In the genomic region with DNA sequence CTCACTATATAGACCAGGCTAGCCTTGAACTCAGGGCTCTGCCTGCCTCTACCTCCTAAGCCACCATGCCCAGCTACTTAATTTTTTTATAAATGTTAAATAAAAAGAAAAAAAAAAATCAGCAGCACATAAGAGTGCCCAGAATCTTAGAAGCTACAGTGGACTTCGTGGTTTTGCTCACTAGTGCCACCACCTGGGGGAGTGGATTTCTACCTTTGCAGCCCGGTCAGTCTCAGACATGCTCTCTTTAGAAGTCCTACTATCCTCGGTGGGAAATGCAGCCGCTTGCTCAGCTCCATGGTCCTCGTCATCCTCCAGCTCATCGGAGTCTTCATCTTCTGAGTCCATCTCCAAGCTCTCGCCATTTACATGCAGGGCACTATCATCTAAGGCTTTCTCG, we compare ENCODE assay signal across 9 mouse cellular contexts. TPM values are rescaled to one million over a fixed set of nuclear protein-coding genes. Genes with fewer than 3 reads are reported as not detected.
DNase-seq lines count a peak whose midpoint lies in the region; ATAC-seq and TF ChIP-seq lines count a peak whose summit lies in the region.
"Had no signal": no experiment of that assay in that cellular context is flagged by ENCODE, and none has a peak within 500 bp of the region (broad histone marks: within the 10 kb centered on the region; RNA-seq: fewer than 3 reads in every experiment).

No protein-coding gene starts in this region.

- no peaks in the 10 kb centered on the region for H3K9me3 ChIP-seq in midbrain, postnatal 0 days (ENCODE audit: low read length)
- no peaks in the 10 kb centered on the region for H3K9me3 ChIP-seq in midbrain, embryonic 13.5 days
- H3K9me3 ChIP-seq: heart, embryonic 15.5 days had no signal

- H3K9ac ChIP-seq in midbrain, postnatal 0 days (replicated peaks; ENCODE audit: low read length, poor library complexity, severe bottlenecking) = no peak overlapping the region
- H3K9ac ChIP-seq in midbrain, embryonic 13.5 days (replicated peaks) = no peak overlapping the region
- H3K9ac ChIP-seq: heart, embryonic 15.5 days had no signal

- peaks cover 13% of the 10 kb centered on the region for H3K36me3 ChIP-seq in midbrain, postnatal 0 days (ENCODE audit: insufficient read depth, low read length)
- peaks cover 46% of the 10 kb centered on the region for H3K36me3 ChIP-seq in midbrain, embryonic 13.5 days

- H3K4me2 ChIP-seq in midbrain, postnatal 0 days (ENCODE audit: low read depth, low read length, poor library complexity, severe bottlenecking) = no peak overlapping the region
- H3K4me2 ChIP-seq in midbrain, embryonic 13.5 days (replicated peaks) = no peak overlapping the region
- H3K4me2 ChIP-seq: heart, embryonic 15.5 days had no signal

- H3K27me3 ChIP-seq in midbrain, postnatal 0 days (ENCODE audit: insufficient read depth, low read length) = no peaks in the 10 kb centered on the region
- H3K27me3 ChIP-seq in midbrain, embryonic 13.5 days = no peaks in the 10 kb centered on the region
- H3K27me3 ChIP-seq: heart, embryonic 15.5 days had no signal

- 90% methylated on average over 8 of the region's 8 CpGs for WGBS in midbrain, postnatal 0 days
- 89% methylated on average over 8 of the region's 8 CpGs for WGBS in midbrain, embryonic 13.5 days

- peak; percentile 8 for DNase-seq in gastrocnemius, postnatal 10 days
- no peak for DNase-seq in gastrocnemius, postnatal 25 days
- no peak for DNase-seq in midbrain, postnatal 0 days (ENCODE audit: low spot score)
- DNase-seq in adrenal gland, postnatal 25 days = peak; percentile 29
- DNase-seq in lung, postnatal 14 days = peak; percentile 27
- no peak for DNase-seq in neural tube, embryonic 10.5 days (ENCODE audit: extremely low spot score, low spot score)

- H3K27ac ChIP-seq in midbrain, postnatal 0 days (ENCODE audit: low read depth, low read length) = no peak overlapping the region
- H3K27ac ChIP-seq in midbrain, embryonic 13.5 days = no peak overlapping the region
- H3K27ac ChIP-seq: heart, embryonic 15.5 days had no signal

- ATAC-seq in midbrain, postnatal 0 days (ENCODE audit: low FRiP score) = no peak
- ATAC-seq in midbrain, embryonic 13.5 days = no peak
- ATAC-seq in inflammation-experienced regulatory T-cells, adult 6 months = no peak

- H3K4me1 ChIP-seq in midbrain, postnatal 0 days (ENCODE audit: insufficient read depth, low read length) = no peaks in the 10 kb centered on the region
- H3K4me1 ChIP-seq in midbrain, embryonic 13.5 days (replicated peaks) = no peaks in the 10 kb centered on the region
- H3K4me1 ChIP-seq: heart, embryonic 15.5 days had no signal

- H3K4me3 ChIP-seq in midbrain, postnatal 0 days (ENCODE audit: low read depth, low read length) = no peak overlapping the region
- no peak overlapping the region for H3K4me3 ChIP-seq in midbrain, embryonic 13.5 days (replicated peaks)
- H3K4me3 ChIP-seq: heart, embryonic 15.5 days had no signal

- peak; percentile 26; the same call in 1 of the 2 replicates for TF ChIP-seq CTCF in midbrain, postnatal 0 days (IDR thresholded peaks at IDR 0.05)

RNA-seq across cellular contexts. Expression of a gene that starts 56.4 kb away (rescaled TPM):
- total RNA-seq in gastrocnemius, postnatal 10 days (2021) = 10 to 100 TPM; 36.3 to 48.6 TPM
- 10 to 100 TPM; 27.5 to 27.7 TPM for total RNA-seq in gastrocnemius, postnatal 25 days (2021)
- 67.8 and 71.0 TPM in 2 replicates for total RNA-seq in midbrain, postnatal 0 days (2014; rRNA removed)
- 55.3 and 63.3 TPM in 2 replicates for polyA plus RNA-seq in midbrain, postnatal 0 days (2015; fragmentation: Nextera tagmentation; extraction: Ambion mirVana)
- 139 and 146 TPM in 2 replicates for polyA plus RNA-seq in midbrain, embryonic 13.5 days (2015; fragmentation: Nextera tagmentation; extraction: Ambion mirVana)
- total RNA-seq in adrenal gland, postnatal 25 days (2021) = 66.2 and 70.1 TPM in 2 replicates
- 10 to 100 TPM; 35.8 to 65.7 (median 56.6) TPM for polyA plus RNA-seq in inflammation-experienced regulatory T-cells, adult 6 months (2017; shearing (Covaris generic))

Comparison
In these comparisons a context has a peak if more than half of its experiments do, and no peak if none do; other contexts are left out.
1. DNase-seq: peak in gastrocnemius, postnatal 10 days (single experiment), adrenal gland, postnatal 25 days (single experiment) and lung, postnatal 14 days (single experiment); none in gastrocnemius, postnatal 25 days (single experiment), midbrain, postnatal 0 days (single experiment) and neural tube, embryonic 10.5 days (single experiment).